Mouse (Mus musculus) liver, postnatal 0 days (tissue): Measurements from ENCODE around the gene Lyl1. TPM values are rescaled to one million over a fixed set of nuclear protein-coding genes. Genes with fewer than 3 reads are reported as not detected.

Experiments
- ATAC-seq: fragments of 200-750 bp; cut with Nextera tagmentation; 2 replicates; pipeline ENCODE4 v1.8.0; 2017; ENCODE audit warnings: mild to moderate bottlenecking, moderate library complexity
- DNase-seq: peaks from one replicate; pipeline ENCODE4 v3.0.0-alpha.2; 2016
- H3K27ac ChIP-seq: fragments of 300-500 bp; sonication (generic); 2 replicates; pipeline ENCODE4 v1.5.1; 2014; ENCODE audit warnings: antibody characterized with exemption, moderate library complexity, mild to moderate bottlenecking, low read depth
- H3K27me3 ChIP-seq: fragments of 300-500 bp; sonication (generic); 2 replicates; pipeline ENCODE4 v1.6.1; 2014; ENCODE audit warnings: low read length, control low read depth, mixed read lengths; ENCODE audit not compliant: insufficient read depth
- H3K36me3 ChIP-seq: fragments of 300-500 bp; sonication (generic); replicated peaks from 2 replicates; pipeline ENCODE4 v1.6.1; 2014; ENCODE audit warnings: mild to moderate bottlenecking, control low read depth, low read length, moderate library complexity, mixed read lengths; ENCODE audit not compliant: insufficient read depth
- H3K4me1 ChIP-seq: fragments of 300-500 bp; sonication (generic); 2 replicates; pipeline ENCODE4 v1.6.1; 2014; ENCODE audit warnings: antibody characterized with exemption, mild to moderate bottlenecking, control low read depth; ENCODE audit not compliant: insufficient read depth
- H3K4me2 ChIP-seq: fragments of 300-500 bp; sonication (generic); 2 replicates; pipeline ENCODE4 v1.6.1; 2014; ENCODE audit warnings: low read depth, mild to moderate bottlenecking, low read length, moderate library complexity, mixed read lengths
- H3K4me3 ChIP-seq: fragments of 300-500 bp; sonication (generic); 2 replicates; pipeline ENCODE4 v1.5.1; 2014; ENCODE audit warnings: low read depth, low read length
- H3K9ac ChIP-seq: fragments of 300-500 bp; sonication (generic); replicated peaks from 2 replicates; pipeline ENCODE4 v1.6.1; 2014; ENCODE audit warnings: mild to moderate bottlenecking, moderate library complexity
- H3K9me3 ChIP-seq: fragments of 300-500 bp; sonication (generic); 2 replicates; pipeline ENCODE4 v1.6.1; 2016; ENCODE audit warnings: mild to moderate bottlenecking, control low read depth, low read length, mixed read lengths
- CTCF ChIP-seq: sonication (generic); IDR thresholded peaks from 2 replicates; pipeline ENCODE4 v1.5.1; 2016; ENCODE audit warnings: antibody characterized with exemption, low read depth
- EP300 ChIP-seq: IDR thresholded peaks from 2 replicates; pipeline ENCODE4 v1.6.1; 2016; ENCODE audit warnings: antibody characterized with exemption, low read depth, mild to moderate bottlenecking
- WGBS: fragments of 180-500 bp; shearing (Covaris S2); extraction: QIAGEN DNeasy Blood & Tissue Kit; methylation state at CpG from one replicate; pipeline ENCODE4 v1.1.7; 2014; ENCODE audit not compliant: insufficient replicate concordance; 5-methylcytosine and 5-hydroxymethylcytosine counted together
- polyA plus RNA-seq: library from polyadenylated mRNA; unstranded; fragments of >200 nt; fragmentation: Nextera tagmentation; extraction: Ambion mirVana; gene quantifications from 2 replicates; pipeline ENCODE4 v1.2.1, GENCODE M21; 2015

The Lyl1 gene
- polyA plus RNA-seq, 1 experiment from 2014 or later, result 25.7 TPM

GRCm38 (mm10) chr8:84742171-84743053 is 41.2 kb downstream of the Lyl1 start:
- no peak for TF ChIP-seq CTCF
- TF ChIP-seq EP300, result no peak
- WGBS, result 62% methylated on average over 32 of the region's 32 CpGs
- no peak overlapping the region for H3K4me3 ChIP-seq
- no peak for ATAC-seq
- H3K9ac ChIP-seq, result no peak overlapping the region
- no peaks in the 10 kb centered on the region for H3K9me3 ChIP-seq
- peaks cover 42% of the 10 kb centered on the region for H3K4me1 ChIP-seq
- H3K27me3 ChIP-seq, result no peaks in the 10 kb centered on the region
- DNase-seq, result no peak
- no peak overlapping the region for H3K4me2 ChIP-seq
- no peaks in the 10 kb centered on the region for H3K36me3 ChIP-seq
- no peak overlapping the region for H3K27ac ChIP-seq

- 46% methylated on average over 10 of the region's 10 CpGs for WGBS
- Histone ChIP-seq H3K9ac (no peak overlapping the region; the same call in 1 of the 2 replicates), H3K27ac (no peak overlapping the region), H3K4me2 (no peak overlapping the region), H3K9me3 (no peaks in the 10 kb centered on the region), H3K4me3 (no peak overlapping the region), H3K4me1 (peaks cover 38% of the 10 kb centered on the region), H3K36me3 (no peaks in the 10 kb centered on the region), H3K27me3 (no peaks in the 10 kb centered on the region)
- TF ChIP-seq CTCF (no peak), EP300 (no peak)
- DNase-seq (no peak), ATAC-seq (no peak)
Measured at GRCm38 (mm10) chr8:84743054-84743415, 41.8 kb downstream of the Lyl1 start.

GRCm38 (mm10) chr8:84743517-84744420 is 42.5 kb downstream of the Lyl1 start:
- Histone ChIP-seq H3K4me2 (no peak overlapping the region), H3K9ac (no peak overlapping the region; the same call in 1 of the 2 replicates), H3K4me3 (no peak overlapping the region), H3K36me3 (no peaks in the 10 kb centered on the region), H3K4me1 (peaks cover 34% of the 10 kb centered on the region), H3K27me3 (no peaks in the 10 kb centered on the region), H3K27ac (no peak overlapping the region), H3K9me3 (no peaks in the 10 kb centered on the region)
- peak; percentile 84 for ATAC-seq
- TF ChIP-seq CTCF, result no peak
- TF ChIP-seq EP300, result no peak
- 33% methylated on average over 16 of the region's 17 CpGs for WGBS
- DNase-seq, result peak; percentile 59

GRCm38 (mm10) chr8:84745032-84745925 is 44.0 kb downstream of the Lyl1 start:
- H3K4me3 ChIP-seq, result no peak overlapping the region
- H3K4me2 ChIP-seq, result peak overlapping the region; percentile 30
- peaks cover 34% of the 10 kb centered on the region for H3K4me1 ChIP-seq
- H3K9ac ChIP-seq, result no peak overlapping the region
- H3K9me3 ChIP-seq, result no peaks in the 10 kb centered on the region
- no peak for TF ChIP-seq EP300
- peak; percentile 18; the same call in 1 of the 2 replicates for TF ChIP-seq CTCF
- DNase-seq, result peak; percentile 61
- no peak overlapping the region for H3K27ac ChIP-seq
- ATAC-seq, result peak; percentile 65
- no peaks in the 10 kb centered on the region for H3K27me3 ChIP-seq
- H3K36me3 ChIP-seq, result no peaks in the 10 kb centered on the region
- 23% methylated on average over 16 of the region's 17 CpGs for WGBS

GRCm38 (mm10) chr8:84749519-84749918 is 48.3 kb downstream of the Lyl1 start:
- DNase-seq, result no peak
- H3K4me2 ChIP-seq, result no peak overlapping the region
- TF ChIP-seq CTCF, result no peak
- TF ChIP-seq EP300, result no peak
- ATAC-seq, result no peak
- H3K4me1 ChIP-seq, result peaks cover 12% of the 10 kb centered on the region
- no peaks in the 10 kb centered on the region for H3K9me3 ChIP-seq
- 79% methylated on average over 16 of the region's 16 CpGs for WGBS
- no peak overlapping the region for H3K9ac ChIP-seq
- H3K27me3 ChIP-seq, result no peaks in the 10 kb centered on the region
- H3K36me3 ChIP-seq, result no peaks in the 10 kb centered on the region
- no peak overlapping the region for H3K4me3 ChIP-seq
- no peak overlapping the region for H3K27ac ChIP-seq
